Mouse (Mus musculus): Measurements from ENCODE around the gene Inhbc. TPM values are rescaled to one million over a fixed set of nuclear protein-coding genes. Genes with fewer than 3 reads are reported as not detected.

The Inhbc gene
- polyA plus RNA-seq, 1 experiment from 2014 or later = not detected

GRCm38 (mm10) chr10:127343029-127343428, 27.2 kb downstream of the Inhbc start:
- DNase-seq (ENCODE audit: low spot score) (no peak), ATAC-seq (ENCODE audit: low FRiP score) (no peak)
- peaks cover 37% of the 10 kb centered on the region for H3K27me3 ChIP-seq (ENCODE audit: control insufficient read depth, insufficient read depth, low read length)
- no peak overlapping the region for H3K9ac ChIP-seq
- no peak overlapping the region for H3K4me2 ChIP-seq (replicated peaks)
- 72% methylated on average over 3 of the region's 3 CpGs for WGBS
- no peak overlapping the region for H3K4me3 ChIP-seq (replicated peaks; ENCODE audit: low read length)
- H3K36me3 ChIP-seq (replicated peaks; ENCODE audit: control insufficient read depth, insufficient read depth) = no peaks in the 10 kb centered on the region
- no peaks in the 10 kb centered on the region for H3K9me3 ChIP-seq (ENCODE audit: control insufficient read depth, low read length)
- no peak overlapping the region for H3K27ac ChIP-seq
- peaks cover 18% of the 10 kb centered on the region; the same call in 1 of the 2 replicates for H3K4me1 ChIP-seq (replicated peaks; ENCODE audit: control insufficient read depth, insufficient read depth, low read length)

GRCm38 (mm10) chr10:127341891-127342639, 28.2 kb downstream of the Inhbc start, which contains the start of gene Gli1:
Gene Gli1, minus strand, starts transcription at chr10:127341974.
- 2% methylated on average over 29 of the region's 29 CpGs for WGBS
- no peak for ATAC-seq (ENCODE audit: low FRiP score)
- Histone ChIP-seq H3K27me3 (ENCODE audit: control insufficient read depth, insufficient read depth, low read length) (peaks cover 37% of the 10 kb centered on the region), H3K27ac (no peak within 1 kb of the TSS), H3K9me3 (ENCODE audit: control insufficient read depth, low read length) (no peaks in the 10 kb centered on the region), H3K4me1 (replicated peaks; ENCODE audit: control insufficient read depth, insufficient read depth, low read length) (peaks cover 18% of the 10 kb centered on the region; the same call in 1 of the 2 replicates), H3K4me3 (replicated peaks; ENCODE audit: low read length) (peak within 1 kb of the TSS; percentile 31), H3K36me3 (replicated peaks; ENCODE audit: control insufficient read depth, insufficient read depth) (no peaks in the 10 kb centered on the region), H3K9ac (no peak within 1 kb of the TSS), H3K4me2 (replicated peaks) (peak within 1 kb of the TSS; percentile 52)
- DNase-seq (ENCODE audit: low spot score) = peak; percentile 81

- DNase-seq (ENCODE audit: low spot score) = no peak
- Histone ChIP-seq H3K4me1 (replicated peaks; ENCODE audit: control insufficient read depth, insufficient read depth, low read length) (peaks cover 18% of the 10 kb centered on the region; the same call in 1 of the 2 replicates), H3K9me3 (ENCODE audit: control insufficient read depth, low read length) (no peaks in the 10 kb centered on the region), H3K36me3 (replicated peaks; ENCODE audit: control insufficient read depth, insufficient read depth) (no peaks in the 10 kb centered on the region), H3K4me2 (replicated peaks) (peak overlapping the region; percentile 52), H3K4me3 (replicated peaks; ENCODE audit: low read length) (peak overlapping the region; percentile 31), H3K27ac (no peak overlapping the region), H3K27me3 (ENCODE audit: control insufficient read depth, insufficient read depth, low read length) (peaks cover 37% of the 10 kb centered on the region), H3K9ac (no peak overlapping the region)
- ATAC-seq (ENCODE audit: low FRiP score) = no peak
- WGBS = 0% methylated on average over 9 of the region's 11 CpGs
These were observed 28.9 kb downstream of the Inhbc start for GRCm38 (mm10) chr10:127341360-127341690.

- H3K9ac ChIP-seq = peak overlapping the region; percentile 31; the same call in 1 of the 2 replicates
These were observed 29.5 kb downstream of the Inhbc start for GRCm38 (mm10) chr10:127340577-127341359.

GRCm38 (mm10) chr10:127339683-127340576, 30.3 kb downstream of the Inhbc start:
- H3K4me3 ChIP-seq (replicated peaks; ENCODE audit: low read length) = peak overlapping the region; percentile 31
- H3K9ac ChIP-seq = peak overlapping the region; percentile 31; the same call in 1 of the 2 replicates
- peak overlapping the region; percentile 52 for H3K4me2 ChIP-seq (replicated peaks)
- no peaks in the 10 kb centered on the region for H3K9me3 ChIP-seq (ENCODE audit: control insufficient read depth, low read length)
- under 1% methylated on average over 39 of the region's 42 CpGs for WGBS
- ATAC-seq (ENCODE audit: low FRiP score) (peak; percentile 18; the same call in 1 of the 2 replicates), DNase-seq (ENCODE audit: low spot score) (no peak)
- H3K27me3 ChIP-seq (ENCODE audit: control insufficient read depth, insufficient read depth, low read length) = peaks cover 37% of the 10 kb centered on the region
- peak overlapping the region; percentile 61 for H3K27ac ChIP-seq
- H3K4me1 ChIP-seq (replicated peaks; ENCODE audit: control insufficient read depth, insufficient read depth, low read length) = peaks cover 18% of the 10 kb centered on the region; the same call in 1 of the 2 replicates
- H3K36me3 ChIP-seq (replicated peaks; ENCODE audit: control insufficient read depth, insufficient read depth) = no peaks in the 10 kb centered on the region

More at GRCm38 (mm10) chr10:127340577-127341359, 29.5 kb downstream of the Inhbc start:
- no peak for ATAC-seq (ENCODE audit: low FRiP score)
- H3K27me3 ChIP-seq (ENCODE audit: control insufficient read depth, insufficient read depth, low read length) = peaks cover 37% of the 10 kb centered on the region
- peak overlapping the region; percentile 31 for H3K4me3 ChIP-seq (replicated peaks; ENCODE audit: low read length)
- no peaks in the 10 kb centered on the region for H3K36me3 ChIP-seq (replicated peaks; ENCODE audit: control insufficient read depth, insufficient read depth)
- H3K4me1 ChIP-seq (replicated peaks; ENCODE audit: control insufficient read depth, insufficient read depth, low read length) = peaks cover 18% of the 10 kb centered on the region; the same call in 1 of the 2 replicates
- H3K27ac ChIP-seq = 0 out of 2 replicates have a peak overlapping the region, but pooled peaks have one; percentile 20
- peak overlapping the region; percentile 52 for H3K4me2 ChIP-seq (replicated peaks)
- DNase-seq (ENCODE audit: low spot score) = no peak
- WGBS = under 1% methylated on average over 27 of the region's 27 CpGs
- no peaks in the 10 kb centered on the region for H3K9me3 ChIP-seq (ENCODE audit: control insufficient read depth, low read length)

- WGBS = under 1% methylated on average over 31 of the region's 31 CpGs
- H3K9ac ChIP-seq = 0 out of 2 replicates have a peak overlapping the region, but pooled peaks have one; percentile 31
- peak; percentile 82 for ATAC-seq (ENCODE audit: low FRiP score)
- H3K4me1 ChIP-seq (replicated peaks; ENCODE audit: control insufficient read depth, insufficient read depth, low read length) = peaks cover 18% of the 10 kb centered on the region; the same call in 1 of the 2 replicates
- peak overlapping the region; percentile 31 for H3K4me3 ChIP-seq (replicated peaks; ENCODE audit: low read length)
- peaks cover 37% of the 10 kb centered on the region for H3K27me3 ChIP-seq (ENCODE audit: control insufficient read depth, insufficient read depth, low read length)
- no peaks in the 10 kb centered on the region for H3K36me3 ChIP-seq (replicated peaks; ENCODE audit: control insufficient read depth, insufficient read depth)
- DNase-seq (ENCODE audit: low spot score) = peak; percentile 93
- H3K4me2 ChIP-seq (replicated peaks) = peak overlapping the region; percentile 52
- no peaks in the 10 kb centered on the region for H3K9me3 ChIP-seq (ENCODE audit: control insufficient read depth, low read length)
- H3K27ac ChIP-seq = peak overlapping the region; percentile 61
These were observed 31.1 kb downstream of the Inhbc start for GRCm38 (mm10) chr10:127338930-127339682.

GRCm38 (mm10) chr10:127337536-127338099, 32.6 kb downstream of the Inhbc start:
- Histone ChIP-seq H3K4me3 (replicated peaks; ENCODE audit: low read length) (no peak overlapping the region), H3K27me3 (ENCODE audit: control insufficient read depth, insufficient read depth, low read length) (peaks cover 37% of the 10 kb centered on the region), H3K4me2 (replicated peaks) (no peak overlapping the region), H3K9me3 (ENCODE audit: control insufficient read depth, low read length) (no peaks in the 10 kb centered on the region), H3K9ac (no peak overlapping the region), H3K4me1 (replicated peaks; ENCODE audit: control insufficient read depth, insufficient read depth, low read length) (peaks cover 18% of the 10 kb centered on the region; the same call in 1 of the 2 replicates), H3K36me3 (replicated peaks; ENCODE audit: control insufficient read depth, insufficient read depth) (no peaks in the 10 kb centered on the region), H3K27ac (no peak overlapping the region)
- ATAC-seq (ENCODE audit: low FRiP score) (no peak), DNase-seq (ENCODE audit: low spot score) (no peak)
- WGBS = 84% methylated on average over 6 of the region's 6 CpGs

GRCm38 (mm10) chr10:127336952-127337351, 33.3 kb downstream of the Inhbc start:
- H3K4me1 ChIP-seq (replicated peaks; ENCODE audit: control insufficient read depth, insufficient read depth, low read length) = peaks cover 18% of the 10 kb centered on the region; the same call in 1 of the 2 replicates
- no peak overlapping the region for H3K4me3 ChIP-seq (replicated peaks; ENCODE audit: low read length)
- no peaks in the 10 kb centered on the region for H3K36me3 ChIP-seq (replicated peaks; ENCODE audit: control insufficient read depth, insufficient read depth)
- no peak overlapping the region for H3K4me2 ChIP-seq (replicated peaks)
- H3K27ac ChIP-seq = no peak overlapping the region
- H3K9me3 ChIP-seq (ENCODE audit: control insufficient read depth, low read length) = no peaks in the 10 kb centered on the region
- WGBS = 69% methylated on average over 5 of the region's 5 CpGs
- peaks cover 30% of the 10 kb centered on the region for H3K27me3 ChIP-seq (ENCODE audit: control insufficient read depth, insufficient read depth, low read length)
- ATAC-seq (ENCODE audit: low FRiP score) = no peak
- no peak overlapping the region for H3K9ac ChIP-seq
- no peak for DNase-seq (ENCODE audit: low spot score)
